Mouse (Mus musculus) megakaryocyte, embryonic 14.5 days (primary cell): ENCODE results near the gene Myo5a. TPM values are rescaled to one million over a fixed set of nuclear protein-coding genes. Genes with fewer than 3 reads are reported as not detected.

Experiments used
- H3K27me3 ChIP-seq: replicated peaks from 2 replicates; pipeline ENCODE3; 2012; ENCODE audit warnings: inconsistent platforms
- H3K36me3 ChIP-seq: replicated peaks from 2 replicates; pipeline ENCODE3; 2012; ENCODE audit warnings: low read length, inconsistent platforms, mixed read lengths
- H3K4me1 ChIP-seq: 2 replicates; pipeline ENCODE4 v1.6.1; 2012; ENCODE audit warnings: inconsistent platforms
- H3K4me3 ChIP-seq: replicated peaks from 2 replicates; pipeline ENCODE3; 2012; ENCODE audit warnings: moderate library complexity, mild to moderate bottlenecking, inconsistent platforms
- H3K9me3 ChIP-seq: 2 replicates; pipeline ENCODE4 v1.6.1; 2012; ENCODE audit warnings: inconsistent platforms
- FLI1 ChIP-seq: IDR thresholded peaks from 2 replicates; pipeline ENCODE4 v1.6.1; 2012; ENCODE audit warnings: low read length, inconsistent platforms, mixed read lengths
- GATA1 ChIP-seq: IDR thresholded peaks from 3 replicates; pipeline ENCODE4 v1.6.1; 2012; ENCODE audit warnings: mixed read lengths, low read length, inconsistent platforms, borderline replicate concordance
- polyA plus RNA-seq: library from polyadenylated mRNA; stranded (reverse); fragments of >175 nt; gene quantifications from 2 replicates; pipeline ENCODE4 v1.2.3, GENCODE M21; 2012; ENCODE audit warnings: low replicate concordance; ENCODE audit not compliant: insufficient read depth

Gene Myo5a
- polyA plus RNA-seq, 1 experiment: 10.7 TPM

DNA sequence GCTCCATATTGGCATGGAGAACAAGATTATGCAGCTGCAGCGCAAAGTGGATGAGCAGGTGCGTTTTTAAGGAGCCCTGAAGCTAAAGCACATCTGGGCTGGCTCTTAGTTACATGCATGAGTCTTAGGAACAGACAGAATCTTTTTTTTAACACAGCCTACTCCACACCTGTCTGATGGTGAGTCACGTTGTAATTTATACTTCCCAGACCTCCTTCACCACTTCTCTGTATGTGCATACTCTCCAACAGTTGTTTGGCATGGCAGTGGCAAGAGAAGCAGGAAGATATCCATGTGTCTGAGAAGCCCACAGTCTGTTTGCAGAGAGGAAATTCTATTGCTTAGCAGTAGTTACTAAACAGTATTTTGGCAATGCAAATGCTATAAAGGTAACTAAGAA, 100.9 kb downstream of the Myo5a start:
- peaks cover 85% of the 10 kb centered on the region for H3K36me3 ChIP-seq
- H3K27me3 ChIP-seq: no peaks in the 10 kb centered on the region
- no peaks in the 10 kb centered on the region for H3K9me3 ChIP-seq
- H3K4me3 ChIP-seq: no peak overlapping the region
- H3K4me1 ChIP-seq: no peaks in the 10 kb centered on the region
- no peak for TF ChIP-seq FLI1
- no peak for TF ChIP-seq GATA1

DNA sequence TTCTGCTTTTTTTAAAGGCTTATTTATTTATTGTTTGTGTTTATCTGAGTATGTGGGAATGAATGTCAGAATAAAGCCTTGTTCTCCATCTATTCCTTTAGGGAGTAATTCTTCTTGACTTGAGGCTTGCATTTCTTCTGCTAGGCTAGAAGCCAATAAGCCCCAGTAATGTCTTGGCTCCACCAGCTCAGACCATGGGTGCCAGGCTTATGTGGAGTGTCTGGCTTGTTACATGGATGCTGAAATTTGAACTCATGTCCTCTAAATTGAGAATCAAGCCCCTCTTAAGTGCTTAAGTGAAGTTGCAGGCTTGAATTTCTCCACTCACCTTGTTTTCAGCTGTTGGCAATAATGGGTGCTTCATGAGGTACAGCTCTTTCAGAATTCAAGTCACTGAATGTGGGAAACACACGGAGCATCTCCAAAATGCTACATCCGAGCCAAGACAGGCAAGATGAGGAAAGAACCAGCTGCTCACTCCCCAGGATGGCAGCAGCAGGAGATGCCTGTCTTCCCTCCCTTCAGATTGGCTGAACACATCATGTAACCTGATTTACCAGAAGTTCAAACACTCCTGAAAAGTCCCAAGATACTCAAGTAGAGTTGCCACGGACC, 116.9 kb downstream of the Myo5a start:
- no peaks in the 10 kb centered on the region; the same call in 1 of the 2 replicates for H3K9me3 ChIP-seq
- H3K4me1 ChIP-seq: peaks cover 7% of the 10 kb centered on the region
- no peak overlapping the region for H3K4me3 ChIP-seq
- no peak for TF ChIP-seq GATA1
- TF ChIP-seq FLI1: no peak
- peaks cover 75% of the 10 kb centered on the region for H3K36me3 ChIP-seq
- H3K27me3 ChIP-seq: no peaks in the 10 kb centered on the region

DNA sequence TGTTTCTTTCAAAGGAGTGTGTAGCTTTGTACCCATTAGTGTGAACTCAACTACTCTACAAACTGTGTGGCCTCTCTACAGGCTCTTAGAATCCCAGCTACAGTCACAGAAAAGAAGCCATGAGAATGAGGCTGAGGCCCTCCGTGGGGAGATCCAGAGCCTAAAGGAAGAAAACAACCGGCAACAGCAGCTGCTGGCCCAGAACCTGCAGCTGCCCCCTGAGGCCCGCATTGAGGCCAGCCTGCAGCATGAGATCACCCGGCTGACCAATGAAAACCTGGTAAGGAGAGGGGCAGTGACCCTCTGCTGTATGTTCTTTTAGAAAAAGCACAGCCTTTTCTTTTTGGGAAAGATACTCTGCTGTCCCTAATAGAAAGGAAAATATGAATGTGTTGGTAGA, 123.0 kb downstream of the Myo5a start:
- no peak for TF ChIP-seq GATA1
- no peak for TF ChIP-seq FLI1
- Histone ChIP-seq H3K4me1 (peaks cover 54% of the 10 kb centered on the region), H3K27me3 (no peaks in the 10 kb centered on the region), H3K36me3 (peaks cover 47% of the 10 kb centered on the region), H3K4me3 (no peak overlapping the region), H3K9me3 (no peaks in the 10 kb centered on the region)

DNA sequence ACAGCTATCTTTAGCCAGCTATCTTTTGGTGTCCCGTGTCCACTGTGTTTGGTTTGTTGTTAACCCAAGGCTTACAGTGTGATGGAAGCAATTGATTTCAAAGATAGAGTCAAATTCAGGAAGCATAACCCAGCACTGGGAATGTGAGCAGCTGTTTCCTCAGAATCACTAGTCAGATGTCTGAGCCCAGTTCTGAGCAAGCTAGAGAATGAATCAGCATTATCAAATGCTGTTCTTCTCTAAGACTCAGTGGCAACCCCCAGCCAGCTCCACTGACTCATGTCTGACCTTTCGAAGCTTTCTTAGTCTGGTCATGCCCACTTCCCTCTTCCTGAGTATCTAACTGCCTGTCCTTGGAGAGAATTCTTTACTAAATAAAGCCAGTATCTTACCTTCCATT, 125.5 kb downstream of the Myo5a start:
- Histone ChIP-seq H3K9me3 (no peaks in the 10 kb centered on the region), H3K4me1 (peaks cover 54% of the 10 kb centered on the region), H3K27me3 (no peaks in the 10 kb centered on the region), H3K4me3 (no peak overlapping the region), H3K36me3 (peaks cover 45% of the 10 kb centered on the region)
- TF ChIP-seq FLI1 (no peak), GATA1 (0 out of 3 replicates have a peak, but pooled peaks have one; percentile 25)

DNA sequence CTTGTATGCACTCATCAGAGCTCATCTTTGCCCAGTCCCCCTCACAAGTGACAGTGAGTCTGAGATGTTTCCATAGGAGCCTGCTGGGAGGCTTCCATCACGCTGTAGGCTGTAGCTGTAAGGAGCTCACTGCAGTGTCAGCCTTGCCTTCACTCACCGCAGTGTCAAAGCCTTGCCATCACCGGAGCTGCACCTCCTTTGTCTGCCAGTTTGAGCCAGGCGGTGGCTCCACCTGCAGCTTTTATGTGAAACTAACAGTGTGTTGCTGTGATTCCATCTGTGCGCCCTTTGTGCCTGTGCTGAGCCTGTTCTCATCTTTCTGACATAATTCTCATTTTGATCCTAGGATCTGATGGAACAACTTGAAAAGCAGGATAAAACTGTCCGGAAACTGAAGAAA, 126.5 kb downstream of the Myo5a start:
- Histone ChIP-seq H3K27me3 (no peaks in the 10 kb centered on the region), H3K9me3 (no peaks in the 10 kb centered on the region), H3K4me1 (peaks cover 54% of the 10 kb centered on the region), H3K36me3 (peaks cover 53% of the 10 kb centered on the region), H3K4me3 (peak overlapping the region; percentile 29)
- TF ChIP-seq GATA1 (no peak), FLI1 (no peak)

DNA sequence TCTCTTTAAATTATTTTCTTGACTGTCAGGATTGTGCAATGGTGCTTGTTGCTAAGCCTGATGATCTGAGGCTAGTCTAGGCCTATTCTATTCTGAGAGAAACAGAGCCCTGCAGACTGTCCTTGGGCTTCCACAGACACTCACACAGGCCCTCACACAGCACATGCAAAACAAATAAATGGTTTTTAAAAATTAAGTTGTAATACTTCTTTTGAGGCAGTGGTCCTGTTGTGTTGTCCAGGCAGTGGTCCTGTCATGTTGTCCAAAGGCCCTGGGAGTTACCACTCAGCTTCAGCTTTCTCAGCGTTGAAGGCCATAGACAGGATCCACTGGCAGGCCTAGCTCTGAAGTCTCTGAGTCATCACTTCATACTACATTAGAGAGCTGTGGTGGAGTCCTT, 130.7 kb downstream of the Myo5a start:
- TF ChIP-seq FLI1 (no peak), GATA1 (no peak)
- H3K27me3 ChIP-seq: no peaks in the 10 kb centered on the region
- peaks cover 68% of the 10 kb centered on the region for H3K36me3 ChIP-seq
- no peaks in the 10 kb centered on the region for H3K9me3 ChIP-seq
- H3K4me3 ChIP-seq: no peak overlapping the region
- H3K4me1 ChIP-seq: peaks cover 44% of the 10 kb centered on the region

DNA sequence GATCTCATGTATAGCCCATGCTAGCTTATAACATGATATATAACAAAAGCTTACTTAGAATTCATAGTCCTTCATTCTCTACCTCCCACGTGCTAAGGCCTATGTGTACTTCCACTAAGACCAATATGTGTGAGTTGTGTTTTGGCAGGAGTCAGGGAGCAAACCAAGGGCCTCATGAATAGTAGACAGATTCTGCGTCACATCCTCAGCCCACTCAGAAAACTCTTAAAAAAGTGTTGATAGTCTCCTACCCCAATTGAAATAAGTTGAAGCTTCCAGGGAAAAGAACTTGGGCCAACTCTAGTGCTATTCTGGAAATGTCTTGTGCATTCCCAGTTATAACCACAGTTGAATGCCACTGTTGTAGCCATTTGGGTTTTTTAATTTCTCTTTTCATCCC, 131.2 kb downstream of the Myo5a start:
- Histone ChIP-seq H3K4me3 (no peak overlapping the region), H3K4me1 (peaks cover 39% of the 10 kb centered on the region), H3K9me3 (no peaks in the 10 kb centered on the region), H3K27me3 (no peaks in the 10 kb centered on the region), H3K36me3 (peaks cover 72% of the 10 kb centered on the region)
- TF ChIP-seq FLI1 (no peak), GATA1 (no peak)

DNA sequence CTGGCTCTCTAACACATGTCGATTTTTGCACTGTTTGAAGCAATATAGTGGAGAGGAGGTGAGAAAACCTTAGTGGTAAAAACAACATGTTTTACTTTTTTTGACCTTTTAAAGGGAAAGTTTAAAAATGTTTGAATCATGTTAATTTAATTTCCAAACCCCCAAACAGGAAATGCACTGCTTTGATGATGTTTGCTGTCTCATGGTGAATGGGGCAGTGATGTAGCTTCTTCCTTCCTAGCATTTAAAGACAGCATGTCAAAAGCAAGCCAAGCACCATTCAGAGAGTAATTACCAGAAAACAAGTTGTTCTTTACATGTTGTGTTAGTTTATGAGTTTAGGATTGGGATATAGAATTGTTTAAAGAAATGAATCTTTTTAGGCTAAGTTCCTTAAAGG, 138.4 kb downstream of the Myo5a start:
- Histone ChIP-seq H3K36me3 (peaks cover 62% of the 10 kb centered on the region), H3K27me3 (no peaks in the 10 kb centered on the region), H3K4me1 (peaks cover 37% of the 10 kb centered on the region), H3K4me3 (no peak overlapping the region), H3K9me3 (no peaks in the 10 kb centered on the region)
- TF ChIP-seq FLI1 (no peak), GATA1 (no peak)

DNA sequence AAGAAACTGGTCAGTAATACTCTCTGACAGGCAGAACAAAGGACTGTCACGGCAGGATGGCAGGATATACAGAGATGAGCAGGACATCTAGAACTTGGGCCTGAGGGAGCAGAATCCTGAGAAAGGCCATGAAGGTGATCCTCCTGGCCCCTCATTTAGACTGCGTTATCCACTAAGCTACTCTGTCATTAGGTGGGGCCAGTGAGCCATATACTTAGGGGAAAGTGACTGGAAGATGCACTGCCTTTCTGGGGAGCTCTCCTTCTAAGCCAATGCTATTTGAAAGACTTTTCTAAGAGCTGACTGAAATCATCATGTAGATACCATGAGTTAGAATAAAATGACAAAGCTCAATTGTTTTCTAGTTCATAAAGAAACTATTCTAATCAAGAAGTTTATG, 139.5 kb downstream of the Myo5a start:
- Histone ChIP-seq H3K4me1 (peaks cover 41% of the 10 kb centered on the region), H3K27me3 (no peaks in the 10 kb centered on the region), H3K36me3 (peaks cover 64% of the 10 kb centered on the region), H3K9me3 (no peaks in the 10 kb centered on the region), H3K4me3 (no peak overlapping the region)
- TF ChIP-seq FLI1 (no peak), GATA1 (no peak)

DNA sequence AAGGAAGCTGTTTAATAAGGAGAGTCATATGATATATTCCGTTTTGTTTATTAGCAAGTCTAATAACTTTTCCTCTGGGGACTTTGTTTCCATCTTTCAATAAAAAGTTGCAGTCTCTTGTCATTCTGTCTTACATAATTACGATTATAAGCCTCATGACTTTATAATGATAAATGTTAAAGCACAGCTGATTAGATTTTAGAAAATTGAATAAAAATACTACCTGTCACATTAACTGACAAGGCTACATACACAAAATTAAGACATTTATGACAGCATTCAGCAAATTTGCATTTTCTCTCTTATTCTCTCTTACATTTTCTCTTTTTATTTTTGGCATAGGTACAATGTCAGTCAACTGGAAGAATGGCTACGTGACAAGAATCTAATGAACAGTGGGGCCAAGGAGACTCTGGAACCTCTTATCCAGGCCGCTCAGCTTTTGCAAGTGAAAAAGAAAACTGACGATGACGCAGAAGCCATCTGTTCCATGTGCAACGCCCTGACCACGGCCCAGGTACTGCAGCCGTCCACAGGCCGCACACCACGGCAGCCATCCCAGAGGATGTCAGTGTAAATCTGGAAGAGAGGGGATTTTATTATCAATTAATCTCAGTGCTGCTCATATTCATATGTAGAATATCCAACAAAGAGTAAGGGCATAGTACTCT, 144.1 kb downstream of the Myo5a start:
- H3K4me3 ChIP-seq: no peak overlapping the region
- no peaks in the 10 kb centered on the region for H3K27me3 ChIP-seq
- no peaks in the 10 kb centered on the region for H3K9me3 ChIP-seq
- peaks cover 75% of the 10 kb centered on the region for H3K36me3 ChIP-seq
- peaks cover 56% of the 10 kb centered on the region for H3K4me1 ChIP-seq
- TF ChIP-seq GATA1 (no peak), FLI1 (no peak)
